Mouse (Mus musculus): Measurements from ENCODE around the gene Hsp90aa1.

DNA sequence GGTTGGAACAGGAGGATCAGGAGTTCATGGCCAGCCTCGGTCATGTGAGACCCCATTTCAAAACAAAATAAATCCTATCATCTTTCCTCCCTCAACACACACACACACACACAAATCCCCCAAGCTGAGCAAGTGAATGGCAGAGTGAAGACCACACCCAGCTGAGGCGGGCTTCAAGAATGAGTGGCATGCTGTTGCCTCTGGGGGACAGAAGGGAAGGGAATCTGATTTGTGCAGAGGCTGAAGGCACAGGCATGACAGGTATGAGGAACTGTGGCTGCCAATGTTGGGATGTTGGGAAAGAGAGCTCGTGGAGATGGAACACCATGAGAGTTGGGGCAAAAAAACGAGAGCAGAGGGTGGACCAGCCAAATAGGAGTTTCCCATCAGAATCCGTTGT lies 8.7 kb upstream of the Hsp90aa1 start:
- TF ChIP-seq CTCF (IDR thresholded peaks at IDR 0.05; ENCODE audit: low read depth, low read length) (no peak), POLR2A (IDR thresholded peaks at IDR 0.05; ENCODE audit: extremely low read depth, insufficient read depth, low read length) (no peak)

Data from liver, adult 2 months (tissue).